Mouse (Mus musculus): ENCODE measurements around the gene Atp5e. TPM values are rescaled to one million over a fixed set of nuclear protein-coding genes. Genes with fewer than 3 reads are reported as not detected.

Atp5e gene
- 806 and 1,071 TPM in 2 replicates for polyA plus RNA-seq (2012; rRNA removed)

GRCm38 (mm10) chr2:174463789-174464523, at the start of gene Atp5e:
Gene Atp5e, minus strand, starts transcription at chr2:174464105.
- Histone ChIP-seq H3K4me3 (ENCODE audit: insufficient read depth, low read depth, low read length) (peak within 1 kb of the TSS; percentile 88), H3K36me3 (ENCODE audit: control insufficient read depth, insufficient read depth, low read length) (no peaks in the 10 kb centered on the region; the same call in none of the 2 replicates)
- WGBS = 2% methylated on average over 48 of the region's 48 CpGs

GRCm38 (mm10) chr2:174509825-174510224, 45.9 kb upstream of the Atp5e start:
- TF ChIP-seq POLR2A (IDR thresholded peaks at IDR 0.05; ENCODE audit: low read depth, low read length) (no peak), CTCF (conservative IDR thresholded peaks at IDR 0.05; ENCODE audit: insufficient read depth, insufficient read length, low read depth, low read length) (no peak)
- Histone ChIP-seq H3K27ac (ENCODE audit: insufficient read depth, low read depth, low read length) (no peak overlapping the region), H3K4me1 (ENCODE audit: control insufficient read depth, insufficient read depth, low read length) (no peaks in the 10 kb centered on the region), H3K27me3 (replicated peaks; ENCODE audit: control insufficient read depth, insufficient read depth, low read length) (no peaks in the 10 kb centered on the region), H3K36me3 (ENCODE audit: control insufficient read depth, insufficient read depth, low read length) (no peaks in the 10 kb centered on the region), H3K4me3 (ENCODE audit: insufficient read depth, low read depth, low read length) (no peak overlapping the region)
- DNase-seq = no peak
- WGBS = 87% methylated on average over 8 of the region's 8 CpGs

More at GRCm38 (mm10) chr2:174463789-174464523, at the start of gene Atp5e:
- TF ChIP-seq POLR2A (IDR thresholded peaks at IDR 0.05; ENCODE audit: low read depth, low read length) (no peak), CTCF (conservative IDR thresholded peaks at IDR 0.05; ENCODE audit: insufficient read depth, insufficient read length, low read depth, low read length) (no peak)
- DNase-seq = peak; percentile 99
- H3K27me3 ChIP-seq (replicated peaks; ENCODE audit: control insufficient read depth, insufficient read depth, low read length) = no peaks in the 10 kb centered on the region
- H3K4me1 ChIP-seq (ENCODE audit: control insufficient read depth, insufficient read depth, low read length) = peaks cover 2% of the 10 kb centered on the region; the same call in 1 of the 2 replicates
- peak within 1 kb of the TSS; percentile 95 for H3K27ac ChIP-seq (ENCODE audit: insufficient read depth, low read depth, low read length)

GRCm38 (mm10) chr2:174507998-174508397, 44.1 kb upstream of the Atp5e start:
- no peaks in the 10 kb centered on the region for H3K4me1 ChIP-seq (ENCODE audit: control insufficient read depth, insufficient read depth, low read length)
- no peaks in the 10 kb centered on the region for H3K27me3 ChIP-seq (replicated peaks; ENCODE audit: control insufficient read depth, insufficient read depth, low read length)
- TF ChIP-seq CTCF (conservative IDR thresholded peaks at IDR 0.05; ENCODE audit: insufficient read depth, insufficient read length, low read depth, low read length) = no peak
- TF ChIP-seq POLR2A (IDR thresholded peaks at IDR 0.05; ENCODE audit: low read depth, low read length) = no peak
- no peak overlapping the region for H3K27ac ChIP-seq (ENCODE audit: insufficient read depth, low read depth, low read length)
- 70% methylated on average over 4 of the region's 4 CpGs for whole genome bisulfite sequencing
- H3K4me3 ChIP-seq (ENCODE audit: insufficient read depth, low read depth, low read length) = no peak overlapping the region
- no peaks in the 10 kb centered on the region for H3K36me3 ChIP-seq (ENCODE audit: control insufficient read depth, insufficient read depth, low read length)
- DNase-seq = no peak

- Histone ChIP-seq H3K4me3 (ENCODE audit: insufficient read depth, low read depth, low read length) (no peak overlapping the region), H3K27ac (ENCODE audit: insufficient read depth, low read depth, low read length) (no peak overlapping the region), H3K36me3 (ENCODE audit: control insufficient read depth, insufficient read depth, low read length) (no peaks in the 10 kb centered on the region), H3K27me3 (replicated peaks; ENCODE audit: control insufficient read depth, insufficient read depth, low read length) (no peaks in the 10 kb centered on the region), H3K4me1 (ENCODE audit: control insufficient read depth, insufficient read depth, low read length) (no peaks in the 10 kb centered on the region)
- no peak for DNase-seq
- no peak for TF ChIP-seq POLR2A (IDR thresholded peaks at IDR 0.05; ENCODE audit: low read depth, low read length)
- no peak for TF ChIP-seq CTCF (conservative IDR thresholded peaks at IDR 0.05; ENCODE audit: insufficient read depth, insufficient read length, low read depth, low read length)
- 45% methylated on average over 25 of the region's 25 CpGs for WGBS
These were observed 39.0 kb upstream of the Atp5e start for GRCm38 (mm10) chr2:174502831-174503460.

GRCm38 (mm10) chr2:174502321-174502720, 38.4 kb upstream of the Atp5e start:
- Histone ChIP-seq H3K4me1 (ENCODE audit: control insufficient read depth, insufficient read depth, low read length) (no peaks in the 10 kb centered on the region), H3K27me3 (replicated peaks; ENCODE audit: control insufficient read depth, insufficient read depth, low read length) (no peaks in the 10 kb centered on the region), H3K27ac (ENCODE audit: insufficient read depth, low read depth, low read length) (no peak overlapping the region), H3K4me3 (ENCODE audit: insufficient read depth, low read depth, low read length) (no peak overlapping the region), H3K36me3 (ENCODE audit: control insufficient read depth, insufficient read depth, low read length) (no peaks in the 10 kb centered on the region)
- 42% methylated on average over 5 of the region's 5 CpGs for WGBS
- TF ChIP-seq CTCF (conservative IDR thresholded peaks at IDR 0.05; ENCODE audit: insufficient read depth, insufficient read length, low read depth, low read length) (no peak), POLR2A (IDR thresholded peaks at IDR 0.05; ENCODE audit: low read depth, low read length) (no peak)
- DNase-seq = no peak

GRCm38 (mm10) chr2:174501517-174501916, 37.6 kb upstream of the Atp5e start:
- H3K27ac ChIP-seq (ENCODE audit: insufficient read depth, low read depth, low read length) = no peak overlapping the region
- no peaks in the 10 kb centered on the region for H3K4me1 ChIP-seq (ENCODE audit: control insufficient read depth, insufficient read depth, low read length)
- no peak for DNase-seq
- H3K36me3 ChIP-seq (ENCODE audit: control insufficient read depth, insufficient read depth, low read length) = no peaks in the 10 kb centered on the region
- no peak overlapping the region for H3K4me3 ChIP-seq (ENCODE audit: insufficient read depth, low read depth, low read length)
- WGBS = 93% methylated on average over 8 of the region's 8 CpGs
- no peaks in the 10 kb centered on the region for H3K27me3 ChIP-seq (replicated peaks; ENCODE audit: control insufficient read depth, insufficient read depth, low read length)
- TF ChIP-seq CTCF (conservative IDR thresholded peaks at IDR 0.05; ENCODE audit: insufficient read depth, insufficient read length, low read depth, low read length) (no peak), POLR2A (IDR thresholded peaks at IDR 0.05; ENCODE audit: low read depth, low read length) (no peak)

GRCm38 (mm10) chr2:174500814-174501503, 37.1 kb upstream of the Atp5e start:
- H3K4me3 ChIP-seq (ENCODE audit: insufficient read depth, low read depth, low read length) = no peak overlapping the region
- no peak for DNase-seq
- no peaks in the 10 kb centered on the region for H3K36me3 ChIP-seq (ENCODE audit: control insufficient read depth, insufficient read depth, low read length)
- no peaks in the 10 kb centered on the region for H3K27me3 ChIP-seq (replicated peaks; ENCODE audit: control insufficient read depth, insufficient read depth, low read length)
- no peaks in the 10 kb centered on the region for H3K4me1 ChIP-seq (ENCODE audit: control insufficient read depth, insufficient read depth, low read length)
- TF ChIP-seq POLR2A (IDR thresholded peaks at IDR 0.05; ENCODE audit: low read depth, low read length) (no peak), CTCF (conservative IDR thresholded peaks at IDR 0.05; ENCODE audit: insufficient read depth, insufficient read length, low read depth, low read length) (no peak)
- WGBS = 87% methylated on average over 14 of the region's 14 CpGs
- no peak overlapping the region for H3K27ac ChIP-seq (ENCODE audit: insufficient read depth, low read depth, low read length)

All from kidney, adult 2 months (tissue).